Mouse (Mus musculus): Measurements from ENCODE around the gene Ngdn. TPM values are rescaled to one million over a fixed set of nuclear protein-coding genes. Genes with fewer than 3 reads are reported as not detected.
"Not testable (repeated sequence)": the region's sequence is repeated elsewhere in the genome, so short reads cannot be mapped to it uniquely, and the experiment has no call there.

Gene Ngdn
- polyA plus RNA-seq, 1 experiment from 2014 or later: 68.1 TPM

- no peak overlapping the region for H3K9ac ChIP-seq (ENCODE audit: low read length)
- H3K4me2 ChIP-seq (ENCODE audit: low read depth, low read length): no peak overlapping the region
- no peaks in the 10 kb centered on the region for H3K27me3 ChIP-seq (ENCODE audit: control insufficient read depth, insufficient read depth, low read length)
- H3K4me1 ChIP-seq (ENCODE audit: control insufficient read depth, insufficient read depth, low read length): peaks cover 4% of the 10 kb centered on the region
- H3K9me3 ChIP-seq (replicated peaks; ENCODE audit: control insufficient read depth, low read length): no peaks in the 10 kb centered on the region
- ATAC-seq (replicated peaks; ENCODE audit: extremely low read depth, insufficient read depth, low FRiP score): no peak
- peaks cover 7% of the 10 kb centered on the region; the same call in 1 of the 2 replicates for H3K36me3 ChIP-seq (ENCODE audit: control insufficient read depth, insufficient read depth)
- no peak overlapping the region for H3K4me3 ChIP-seq (ENCODE audit: low read length)
- 8% methylated on average over 11 of the region's 11 CpGs for WGBS
- no peak overlapping the region for H3K27ac ChIP-seq (ENCODE audit: low read length)
Measured at GRCm38 (mm10) chr14:55029034-55029698, 13.9 kb downstream of the Ngdn start.

DNA sequence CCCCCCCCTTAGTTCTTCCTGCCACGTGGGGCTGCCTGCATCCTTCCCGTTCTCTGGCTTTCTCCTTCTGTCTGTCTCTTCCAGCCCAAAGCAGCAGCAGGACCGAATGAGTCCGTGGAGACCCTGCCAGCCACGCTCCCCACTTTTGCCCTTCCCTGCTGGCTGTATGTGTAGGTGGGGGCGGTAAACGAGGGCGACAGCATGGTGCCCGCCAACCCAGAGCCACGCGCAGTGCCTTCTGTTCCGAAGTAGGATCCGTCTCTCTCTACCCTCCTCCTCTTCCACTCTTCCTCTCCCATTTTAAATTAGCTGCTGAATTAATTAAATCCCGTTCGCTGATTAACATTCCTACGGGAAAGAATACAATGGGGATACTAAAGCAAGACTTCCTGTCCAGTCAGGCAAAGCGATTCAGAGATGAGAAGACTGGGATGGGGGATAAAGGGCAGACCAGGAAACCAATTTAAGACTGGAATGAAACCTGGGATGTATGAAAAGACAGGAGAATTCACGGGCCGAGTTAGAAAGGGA is 17.5 kb downstream of the Ngdn start:
- Histone ChIP-seq H3K9ac (ENCODE audit: low read length) (no peak overlapping the region), H3K4me1 (ENCODE audit: control insufficient read depth, insufficient read depth, low read length) (no peaks in the 10 kb centered on the region), H3K27ac (ENCODE audit: low read length) (no peak overlapping the region), H3K9me3 (replicated peaks; ENCODE audit: control insufficient read depth, low read length) (no peaks in the 10 kb centered on the region), H3K4me3 (ENCODE audit: low read length) (no peak overlapping the region), H3K4me2 (ENCODE audit: low read depth, low read length) (no peak overlapping the region), H3K36me3 (ENCODE audit: control insufficient read depth, insufficient read depth) (no peaks in the 10 kb centered on the region), H3K27me3 (ENCODE audit: control insufficient read depth, insufficient read depth, low read length) (no peaks in the 10 kb centered on the region)
- no peak for ATAC-seq (replicated peaks; ENCODE audit: extremely low read depth, insufficient read depth, low FRiP score)
- 49% methylated on average over 19 of the region's 19 CpGs for WGBS

DNA sequence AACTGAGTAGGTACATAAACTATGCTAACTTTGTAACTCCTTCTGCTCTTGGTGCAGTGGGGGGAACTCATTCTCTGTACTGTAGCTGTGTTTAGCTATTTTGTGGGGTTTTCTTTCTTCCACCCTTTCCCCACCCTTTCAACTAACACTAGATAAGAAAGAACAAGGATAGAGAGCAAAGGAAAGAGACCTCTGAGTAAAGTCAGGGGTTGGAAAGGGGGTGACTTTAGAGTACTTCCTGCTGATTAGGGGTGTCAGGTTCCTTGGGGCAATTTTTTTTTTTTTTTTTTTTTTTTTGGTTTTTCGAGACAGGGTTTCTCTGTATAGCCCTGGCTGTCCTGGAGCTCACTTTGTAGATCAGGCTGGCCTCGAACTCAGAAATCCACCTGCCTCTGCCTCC is 28.4 kb downstream of the Ngdn start:
- H3K4me2 ChIP-seq (ENCODE audit: low read depth, low read length); H3K4me3 ChIP-seq (ENCODE audit: low read length); H3K9me3 ChIP-seq (replicated peaks; ENCODE audit: control insufficient read depth, low read length); H3K27ac ChIP-seq (ENCODE audit: low read length); H3K4me1 ChIP-seq (ENCODE audit: control insufficient read depth, insufficient read depth, low read length); H3K36me3 ChIP-seq (ENCODE audit: control insufficient read depth, insufficient read depth); H3K27me3 ChIP-seq (ENCODE audit: control insufficient read depth, insufficient read depth, low read length); H3K9ac ChIP-seq (ENCODE audit: low read length); ATAC-seq (replicated peaks; ENCODE audit: extremely low read depth, insufficient read depth, low FRiP score): not testable (repeated sequence)
- no CpG with 5 or more reads among the region's 2 CpGs for WGBS

- no peaks in the 10 kb centered on the region for H3K4me1 ChIP-seq (ENCODE audit: control insufficient read depth, insufficient read depth, low read length)
- no peak overlapping the region for H3K4me2 ChIP-seq (ENCODE audit: low read depth, low read length)
- H3K4me3 ChIP-seq (ENCODE audit: low read length): no peak overlapping the region
- H3K9me3 ChIP-seq (replicated peaks; ENCODE audit: control insufficient read depth, low read length): no peaks in the 10 kb centered on the region
- H3K36me3 ChIP-seq (ENCODE audit: control insufficient read depth, insufficient read depth): no peaks in the 10 kb centered on the region
- ATAC-seq (replicated peaks; ENCODE audit: extremely low read depth, insufficient read depth, low FRiP score): no peak
- H3K9ac ChIP-seq (ENCODE audit: low read length): no peak overlapping the region
- 58% methylated on average over 2 of the region's 2 CpGs for WGBS
- H3K27ac ChIP-seq (ENCODE audit: low read length): no peak overlapping the region
- H3K27me3 ChIP-seq (ENCODE audit: control insufficient read depth, insufficient read depth, low read length): no peaks in the 10 kb centered on the region
Measured at GRCm38 (mm10) chr14:55047971-55048531, 32.8 kb downstream of the Ngdn start.

- H3K36me3 ChIP-seq (ENCODE audit: control insufficient read depth, insufficient read depth): no peaks in the 10 kb centered on the region
- H3K4me1 ChIP-seq (ENCODE audit: control insufficient read depth, insufficient read depth, low read length): peaks cover 5% of the 10 kb centered on the region; the same call in 1 of the 2 replicates
- H3K27ac ChIP-seq (ENCODE audit: low read length): no peak overlapping the region
- H3K4me2 ChIP-seq (ENCODE audit: low read depth, low read length): no peak overlapping the region
- 0 out of 2 replicates have a peak, but pooled peaks cover 3% of the 10 kb centered on the region for H3K27me3 ChIP-seq (ENCODE audit: control insufficient read depth, insufficient read depth, low read length)
- ATAC-seq (replicated peaks; ENCODE audit: extremely low read depth, insufficient read depth, low FRiP score): no peak
- no peaks in the 10 kb centered on the region for H3K9me3 ChIP-seq (replicated peaks; ENCODE audit: control insufficient read depth, low read length)
- no peak overlapping the region for H3K4me3 ChIP-seq (ENCODE audit: low read length)
- 72% methylated on average over 9 of the region's 9 CpGs for WGBS
- H3K9ac ChIP-seq (ENCODE audit: low read length): no peak overlapping the region
Measured at GRCm38 (mm10) chr14:55052496-55052895, 37.2 kb downstream of the Ngdn start.

GRCm38 (mm10) chr14:55053050-55053449 is 37.8 kb downstream of the Ngdn start:
- Histone ChIP-seq H3K9ac (ENCODE audit: low read length) (no peak overlapping the region), H3K27ac (ENCODE audit: low read length) (no peak overlapping the region), H3K36me3 (ENCODE audit: control insufficient read depth, insufficient read depth) (no peaks in the 10 kb centered on the region), H3K9me3 (replicated peaks; ENCODE audit: control insufficient read depth, low read length) (no peaks in the 10 kb centered on the region), H3K4me1 (ENCODE audit: control insufficient read depth, insufficient read depth, low read length) (peaks cover 5% of the 10 kb centered on the region; the same call in 1 of the 2 replicates), H3K4me3 (ENCODE audit: low read length) (no peak overlapping the region), H3K27me3 (ENCODE audit: control insufficient read depth, insufficient read depth, low read length) (0 out of 2 replicates have a peak, but pooled peaks cover 3% of the 10 kb centered on the region), H3K4me2 (ENCODE audit: low read depth, low read length) (no peak overlapping the region)
- ATAC-seq (replicated peaks; ENCODE audit: extremely low read depth, insufficient read depth, low FRiP score): no peak
- WGBS: 74% methylated on average over 4 of the region's 4 CpGs

- Histone ChIP-seq H3K9me3 (replicated peaks; ENCODE audit: control insufficient read depth, low read length) (no peaks in the 10 kb centered on the region), H3K27ac (ENCODE audit: low read length) (no peak overlapping the region), H3K27me3 (ENCODE audit: control insufficient read depth, insufficient read depth, low read length) (0 out of 2 replicates have a peak, but pooled peaks cover 3% of the 10 kb centered on the region), H3K4me2 (ENCODE audit: low read depth, low read length) (no peak overlapping the region), H3K4me3 (ENCODE audit: low read length) (no peak overlapping the region), H3K36me3 (ENCODE audit: control insufficient read depth, insufficient read depth) (no peaks in the 10 kb centered on the region), H3K9ac (ENCODE audit: low read length) (no peak overlapping the region), H3K4me1 (ENCODE audit: control insufficient read depth, insufficient read depth, low read length) (peaks cover 5% of the 10 kb centered on the region; the same call in 1 of the 2 replicates)
- no peak for ATAC-seq (replicated peaks; ENCODE audit: extremely low read depth, insufficient read depth, low FRiP score)
- WGBS: 82% methylated on average over 17 of the region's 17 CpGs
Measured at GRCm38 (mm10) chr14:55053708-55054190, 38.5 kb downstream of the Ngdn start.

DNA sequence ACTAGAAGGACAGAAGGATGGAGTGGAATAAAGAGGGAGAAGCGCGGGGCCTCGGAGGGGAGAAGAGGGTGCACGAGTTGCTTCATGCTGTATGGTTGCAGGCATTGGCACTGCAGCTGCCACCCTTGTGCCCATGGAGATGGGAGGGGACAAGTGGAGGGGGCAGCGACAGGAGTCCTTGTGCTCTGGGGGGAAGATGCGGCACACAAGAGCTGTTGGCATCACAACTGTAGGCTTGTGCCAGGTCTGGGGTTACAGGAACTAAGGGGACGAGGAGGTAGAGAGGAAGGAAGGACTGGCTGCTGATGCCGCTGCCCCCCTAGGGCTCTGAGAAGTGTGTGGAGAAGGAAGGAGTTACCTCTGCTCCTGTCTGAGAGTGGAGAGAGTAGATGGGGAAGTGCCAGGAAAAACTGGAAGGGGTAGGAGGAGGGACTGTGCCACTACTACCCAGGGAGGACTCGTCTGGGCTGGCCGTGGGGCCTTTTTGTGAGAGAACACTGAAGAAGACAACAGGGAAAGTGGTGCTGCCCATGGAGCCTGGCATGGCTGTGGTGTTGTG is 39.0 kb downstream of the Ngdn start:
- 80% methylated on average over 10 of the region's 10 CpGs for WGBS
- peaks cover 5% of the 10 kb centered on the region; the same call in 1 of the 2 replicates for H3K4me1 ChIP-seq (ENCODE audit: control insufficient read depth, insufficient read depth, low read length)
- H3K4me2 ChIP-seq (ENCODE audit: low read depth, low read length): no peak overlapping the region
- no peak overlapping the region for H3K4me3 ChIP-seq (ENCODE audit: low read length)
- H3K27ac ChIP-seq (ENCODE audit: low read length): no peak overlapping the region
- no peaks in the 10 kb centered on the region for H3K36me3 ChIP-seq (ENCODE audit: control insufficient read depth, insufficient read depth)
- ATAC-seq (replicated peaks; ENCODE audit: extremely low read depth, insufficient read depth, low FRiP score): no peak
- 0 out of 2 replicates have a peak, but pooled peaks cover 3% of the 10 kb centered on the region for H3K27me3 ChIP-seq (ENCODE audit: control insufficient read depth, insufficient read depth, low read length)
- H3K9me3 ChIP-seq (replicated peaks; ENCODE audit: control insufficient read depth, low read length): no peaks in the 10 kb centered on the region
- no peak overlapping the region for H3K9ac ChIP-seq (ENCODE audit: low read length)

Data from heart, embryonic 16.5 days (tissue).